Comparison of ENCODE assay signal across 25 mouse cellular contexts in genomic region chr15:51673483-51673882, GRCm38 (mm10).
DNase-seq lines count a peak whose midpoint lies in the region; ATAC-seq and TF ChIP-seq lines count a peak whose summit lies in the region.
"Had no signal": no experiment of that assay in that cellular context is flagged by ENCODE, and none has a peak within 500 bp of the region (broad histone marks: within the 10 kb centered on the region; RNA-seq: fewer than 3 reads in every experiment).

No protein-coding gene starts in this region.

- in situ Hi-C loops in ES-E14 (cut with MboI; ENCODE audit: low sequenced_read_pairs in 2 of 2, unreplicated experiment in 2 of 2) = no loop called here

- no peak overlapping the region for H3K27ac ChIP-seq in ES-E14 (ENCODE audit: insufficient read depth, low read depth, low read length, poor library complexity, severe bottlenecking)
- H3K27ac ChIP-seq: heart, embryonic 15.5 days; hindbrain, postnatal 0 days; neural tube, embryonic 13.5 days had no signal

- no peaks in the 10 kb centered on the region for H3K9me3 ChIP-seq in ES-E14 (ENCODE audit: control insufficient read depth, insufficient read depth, low read depth, low read length)
- H3K9me3 ChIP-seq: heart, embryonic 15.5 days; neural tube, embryonic 13.5 days had no signal

- H3K4me1 ChIP-seq in ES-E14 (ENCODE audit: control insufficient read depth in 2 of 2, insufficient read depth in 2 of 2, low read length in 2 of 2, poor library complexity in 1 of 2) = 0 out of 4 replicates have a peak, but pooled peaks cover 0 to 2% of the 10 kb centered on the region in 2 experiments
- H3K4me1 ChIP-seq: neural tube, embryonic 13.5 days had no signal

- DNase-seq in heart, adult 11 months = peak; percentile 27
- no peak for DNase-seq in heart, postnatal 4 days
- no peak for DNase-seq in ES-E14 (ENCODE audit: low read depth, low spot score)
- DNase-seq in thymus, postnatal 36 days = no peak
- DNase-seq in kidney, adult 8-10 months = no peak
- no peak for DNase-seq in retina, embryonic 14.5 days (ENCODE audit: low spot score)
- DNase-seq: adrenal gland, postnatal 36 days; cerebellum, adult 11-12 months; cerebellum, postnatal 14 days; gastrocnemius, postnatal 36 days; heart, postnatal 36 days; kidney, adult 11 months; kidney, postnatal 4 days; lung, embryonic 14.5 days; right cerebral cortex, adult 18-20 months; right cerebral cortex, postnatal 4 days; thymus, postnatal 14 days had no signal

- ATAC-seq in common myeloid progenitor, adult 5-6 weeks (replicated peaks; ENCODE audit: low read depth, poor library complexity, severe bottlenecking) = peak; percentile 84
- peak; percentile 45; the same call in 1 of the 2 replicates for ATAC-seq in megakaryocyte, adult 5-6 weeks (ENCODE audit: poor library complexity, severe bottlenecking)
- ATAC-seq: forebrain, embryonic 16.5 days; hindbrain, postnatal 0 days; midbrain, embryonic 16.5 days had no signal

- no peak overlapping the region for H3K4me3 ChIP-seq in ES-E14 (ENCODE audit: insufficient read depth in 1 of 2, low read depth in 1 of 2, low read length in 2 of 2, poor library complexity in 1 of 2, severe bottlenecking in 1 of 2)
- H3K4me3 ChIP-seq: heart, embryonic 15.5 days; myocyte; neural tube, embryonic 13.5 days had no signal

- no peak overlapping the region for H3K9ac ChIP-seq in ES-E14 (ENCODE audit: insufficient read depth, low read depth, low read length, poor library complexity, severe bottlenecking)
- H3K9ac ChIP-seq: heart, embryonic 15.5 days; lung, embryonic 14.5 days; neural tube, embryonic 13.5 days had no signal

- H3K36me3 ChIP-seq in ES-E14 (ENCODE audit: control insufficient read depth, insufficient read depth, low read length, poor library complexity, severe bottlenecking) = no peaks in the 10 kb centered on the region
- H3K36me3 ChIP-seq: heart, embryonic 15.5 days; neural tube, embryonic 13.5 days had no signal

TF ChIP-seq in ES-E14, 5 proteins besides CTCF, POLR2A, EP300 and RAD21:
- TF ChIP-seq MAFK (IDR thresholded peaks at IDR 0.05; ENCODE audit: insufficient read depth, low read depth, low read length) = 0 out of 2 replicates have a peak, but pooled peaks have one; percentile 45
- no peak for TF ChIP-seq CHD2 (IDR thresholded peaks at IDR 0.05; ENCODE audit: low read depth, low read length)
- TF ChIP-seq ZC3H11A (IDR thresholded peaks at IDR 0.05; ENCODE audit: borderline replicate concordance, low read depth, low read length) = no peak
TF ChIP-seq in ES-E14: peak in this region for 1.
